Mouse (Mus musculus) myocyte (in vitro differentiated cells): ENCODE measurements around the gene Gm4858.

ENCODE experiments used
- CEBPB ChIP-seq: IDR thresholded peaks from 2 replicates; pipeline ENCODE4 v1.6.1; 2011; ENCODE audit warnings: mild to moderate bottlenecking, moderate library complexity; ENCODE audit not compliant: poor library complexity, insufficient read depth, severe bottlenecking
- E2F4 ChIP-seq: IDR thresholded peaks from one replicate; pipeline ENCODE4 v1.6.1; 2011; ENCODE audit warnings: mild to moderate bottlenecking, control low read depth, moderate library complexity; ENCODE audit not compliant: insufficient read depth
- MAX ChIP-seq: IDR thresholded peaks from one replicate; pipeline ENCODE4 v1.6.1; 2011; ENCODE audit warnings: low read depth, mild to moderate bottlenecking, control low read depth
- MYOG ChIP-seq, 3 experiments: IDR thresholded peaks; one replicate each; pipeline ENCODE4 v1.6.1; 2011; ENCODE audit warnings: control low read depth in 2 of 3, low read depth in 2 of 3, mild to moderate bottlenecking in 2 of 3; ENCODE audit not compliant: insufficient read length in 2 of 3, control insufficient read depth in 1 of 3, insufficient read depth in 1 of 3
- POLR2A ChIP-seq: IDR thresholded peaks from one replicate; pipeline ENCODE4 v1.6.1; 2011; ENCODE audit warnings: low read depth, mild to moderate bottlenecking, control low read depth, moderate library complexity; ENCODE audit not compliant: insufficient read length
- REST ChIP-seq: IDR thresholded peaks from one replicate; pipeline ENCODE4 v1.6.1; 2011; ENCODE audit warnings: mild to moderate bottlenecking, control low read depth, moderate library complexity; ENCODE audit not compliant: insufficient read depth, insufficient read length
- SRF ChIP-seq: IDR thresholded peaks from one replicate; pipeline ENCODE4 v1.6.1; 2011; ENCODE audit warnings: low read depth; ENCODE audit not compliant: control insufficient read depth, insufficient read length
- TCF12 ChIP-seq: IDR thresholded peaks from one replicate; pipeline ENCODE4 v1.6.1; 2011; ENCODE audit warnings: mild to moderate bottlenecking, control low read depth; ENCODE audit not compliant: poor library complexity, insufficient read depth, severe bottlenecking
- TCF3 ChIP-seq: IDR thresholded peaks from one replicate; pipeline ENCODE4 v1.6.1; 2011; ENCODE audit warnings: low read depth, control low read depth; ENCODE audit not compliant: insufficient read length
- USF1 ChIP-seq: IDR thresholded peaks from one replicate; pipeline ENCODE4 v1.6.1; 2011; ENCODE audit warnings: low read depth, mild to moderate bottlenecking, control low read depth, moderate library complexity

- TF ChIP-seq MAX: no peak
- no peak for TF ChIP-seq POLR2A
- TF ChIP-seq E2F4: no peak
- no peak for TF ChIP-seq USF1
- no peak for TF ChIP-seq TCF3
- TF ChIP-seq MYOG (IDR thresholded peaks at IDR 0.05; ENCODE audit: control insufficient read depth in 1 of 3, insufficient read depth in 1 of 3, insufficient read length in 2 of 3, low read depth in 2 of 3): no peak
- TF ChIP-seq CEBPB: no peak
- TF ChIP-seq SRF: no peak
- TF ChIP-seq TCF12: no peak
- TF ChIP-seq REST: no peak
These were observed 50.5 kb downstream of the Gm4858 start for GRCm38 (mm10) chr3:93119101-93119500.
